ENCODE assay signal across 29 mouse cellular contexts in the genomic region with DNA sequence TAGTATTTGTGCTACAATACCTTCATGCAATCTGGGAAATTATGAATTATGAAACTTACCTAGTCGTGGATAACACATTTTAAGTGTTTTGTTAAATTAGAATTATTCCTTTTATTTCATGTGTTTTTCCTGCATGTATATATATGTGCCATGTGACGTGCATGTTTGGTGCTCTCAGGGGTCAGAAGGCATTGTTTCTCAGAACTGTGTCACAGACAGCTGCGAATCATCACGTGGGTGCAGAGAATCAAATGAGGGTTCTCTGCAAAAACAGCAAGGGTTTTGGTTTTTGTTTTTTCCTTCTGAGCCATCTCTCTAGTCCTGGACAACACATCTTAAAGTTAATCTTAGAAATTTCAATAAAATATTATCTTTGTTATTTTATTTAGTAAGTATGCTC.
"Had no signal": no experiment of that assay in that cellular context is flagged by ENCODE, and none has a peak within 500 bp of the region (broad histone marks: within the 10 kb centered on the region; RNA-seq: fewer than 3 reads in every experiment).

No protein-coding gene starts in this region.

- H3K4me3 ChIP-seq: left cerebral cortex, adult 2 months; limb, embryonic 10.5 days; limb, embryonic 12.5 days; limb, embryonic 13.5 days; limb, embryonic 15.5 days; liver, embryonic 12.5 days; liver, embryonic 13.5 days; liver, embryonic 15.5 days; lung, embryonic 15.5 days; megakaryocyte, embryonic 14.5 days; midbrain, embryonic 10.5 days; midbrain, embryonic 12.5 days; midbrain, embryonic 13.5 days; midbrain, embryonic 15.5 days had no signal

- H3K36me3 ChIP-seq: limb, embryonic 10.5 days; limb, embryonic 12.5 days; limb, embryonic 13.5 days; limb, embryonic 15.5 days; liver, embryonic 12.5 days; liver, embryonic 13.5 days; liver, embryonic 15.5 days; lung, embryonic 15.5 days; midbrain, embryonic 10.5 days; midbrain, embryonic 12.5 days; midbrain, embryonic 13.5 days; midbrain, embryonic 15.5 days had no signal

- H3K4me2 ChIP-seq: limb, embryonic 12.5 days; limb, embryonic 13.5 days; limb, embryonic 15.5 days; liver, embryonic 11.5 days; liver, embryonic 12.5 days; liver, embryonic 13.5 days; liver, embryonic 15.5 days; lung, embryonic 14.5 days; lung, embryonic 15.5 days; midbrain, embryonic 11.5 days; midbrain, embryonic 12.5 days; midbrain, embryonic 13.5 days; midbrain, embryonic 15.5 days had no signal

- H3K27me3 ChIP-seq: limb, embryonic 12.5 days; limb, embryonic 15.5 days; liver, embryonic 12.5 days; liver, embryonic 13.5 days; liver, embryonic 15.5 days; lung, embryonic 15.5 days; midbrain, embryonic 12.5 days; midbrain, embryonic 13.5 days; midbrain, embryonic 15.5 days had no signal

- H3K4me1 ChIP-seq: liver, embryonic 12.5 days; liver, embryonic 13.5 days; liver, embryonic 15.5 days; lung, embryonic 15.5 days had no signal

- DNase-seq: left cerebral cortex, postnatal 4 days; liver; liver, embryonic 13.5 days; liver, postnatal 0 days; lung, adult 18-20 months; lung, adult 2 months; lung, embryonic 14.5 days; lung, postnatal 10 days; lung, postnatal 14 days; lung, postnatal 36 days; lung, postnatal 4 days; midbrain, embryonic 14.5 days had no signal

- H3K27ac ChIP-seq: left cerebral cortex, adult 2 months; limb, embryonic 10.5 days; limb, embryonic 13.5 days; limb, embryonic 15.5 days; liver, embryonic 12.5 days; liver, embryonic 13.5 days; liver, embryonic 14.5 days; liver, embryonic 15.5 days; lung, embryonic 15.5 days; macrophage; midbrain, embryonic 10.5 days; midbrain, embryonic 12.5 days; midbrain, embryonic 13.5 days; midbrain, embryonic 15.5 days had no signal
